Mouse (Mus musculus) liver, embryonic 13.5 days (tissue): Measurements from ENCODE around the gene P4hb. TPM values are rescaled to one million over a fixed set of nuclear protein-coding genes. Genes with fewer than 3 reads are reported as not detected.
A peak's percentile ranks its signal among the peaks of the same experiment; 100 is the strongest.

Experiments
- ATAC-seq: fragments of 200-750 bp; cut with Nextera tagmentation; 2 replicates; pipeline ENCODE4 v1.8.0; 2017; ENCODE audit warnings: low read depth, mild to moderate bottlenecking, moderate number of reproducible peaks, moderate library complexity
- DNase-seq: peaks from one replicate; pipeline ENCODE4 v3.0.0; 2022
- H3K27ac ChIP-seq: fragments of 300-500 bp; sonication (generic); 2 replicates; pipeline ENCODE4 v1.5.1; 2015; ENCODE audit warnings: moderate library complexity, mild to moderate bottlenecking, inconsistent platforms
- H3K27me3 ChIP-seq: fragments of 300-500 bp; sonication (generic); 2 replicates; pipeline ENCODE4 v1.6.1; 2015; ENCODE audit warnings: mild to moderate bottlenecking, inconsistent platforms
- H3K36me3 ChIP-seq: fragments of 300-500 bp; sonication (generic); 2 replicates; pipeline ENCODE4 v1.6.1; 2015; ENCODE audit warnings: mild to moderate bottlenecking, inconsistent platforms
- H3K4me1 ChIP-seq: fragments of 300-500 bp; sonication (generic); replicated peaks from 2 replicates; pipeline ENCODE4 v1.6.1; 2015; ENCODE audit warnings: inconsistent platforms
- H3K4me2 ChIP-seq: fragments of 300-500 bp; sonication (generic); 2 replicates; pipeline ENCODE4 v1.6.1; 2015; ENCODE audit warnings: inconsistent platforms, mild to moderate bottlenecking, moderate library complexity
- H3K4me3 ChIP-seq: fragments of 300-500 bp; sonication (generic); replicated peaks from 2 replicates; pipeline ENCODE4 v1.5.1; 2015; ENCODE audit warnings: mild to moderate bottlenecking, inconsistent platforms
- H3K9ac ChIP-seq: fragments of 300-500 bp; sonication (generic); 2 replicates; pipeline ENCODE4 v1.6.1; 2015; ENCODE audit warnings: mild to moderate bottlenecking, inconsistent platforms
- H3K9me3 ChIP-seq: fragments of 300-500 bp; sonication (generic); replicated peaks from 2 replicates; pipeline ENCODE4 v1.6.1; 2016; ENCODE audit warnings: inconsistent platforms
- WGBS: fragments of 180-500 bp; shearing (Covaris S2); methylation state at CpG from one replicate; pipeline ENCODE4 v1.1.7; 2015; ENCODE audit not compliant: insufficient replicate concordance; 5-methylcytosine and 5-hydroxymethylcytosine counted together
- polyA plus RNA-seq: library from polyadenylated mRNA; unstranded; fragments of >200 nt; fragmentation: Nextera tagmentation; extraction: Ambion mirVana; gene quantifications from 2 replicates; pipeline ENCODE4 v1.2.1, GENCODE M21; 2015

The P4hb gene
- polyA plus RNA-seq, 1 experiment from 2014 or later, result 403 TPM

GRCm38 (mm10) chr11:120579316-120580107, 6.5 kb upstream of the P4hb start:
- peak overlapping the region; percentile 87 for H3K4me3 ChIP-seq
- WGBS, result 56% methylated on average over 15 of the region's 15 CpGs
- peak overlapping the region; percentile 90 for H3K4me2 ChIP-seq
- peaks cover 72% of the 10 kb centered on the region for H3K4me1 ChIP-seq
- peak; percentile 63 for DNase-seq
- H3K36me3 ChIP-seq, result peaks cover 44% of the 10 kb centered on the region
- ATAC-seq, result no peak
- H3K27me3 ChIP-seq, result no peaks in the 10 kb centered on the region
- no peaks in the 10 kb centered on the region for H3K9me3 ChIP-seq
- H3K9ac ChIP-seq, result peak overlapping the region; percentile 91
- peak overlapping the region; percentile 83 for H3K27ac ChIP-seq

GRCm38 (mm10) chr11:120578694-120579243, 5.7 kb upstream of the P4hb start:
- H3K4me3 ChIP-seq, result no peak overlapping the region
- 86% methylated on average over 11 of the region's 11 CpGs for WGBS
- H3K4me1 ChIP-seq, result peaks cover 78% of the 10 kb centered on the region
- ATAC-seq, result no peak
- no peaks in the 10 kb centered on the region for H3K27me3 ChIP-seq
- H3K36me3 ChIP-seq, result peaks cover 36% of the 10 kb centered on the region
- 0 out of 2 replicates have a peak overlapping the region, but pooled peaks have one; percentile 18 for H3K27ac ChIP-seq
- H3K9ac ChIP-seq, result 0 out of 2 replicates have a peak overlapping the region, but pooled peaks have one; percentile 26
- no peak for DNase-seq
- H3K9me3 ChIP-seq, result no peaks in the 10 kb centered on the region
- H3K4me2 ChIP-seq, result no peak overlapping the region

GRCm38 (mm10) chr11:120578024-120578693, 5.1 kb upstream of the P4hb start:
- no peak for ATAC-seq
- no peak for DNase-seq
- Histone ChIP-seq H3K9ac (0 out of 2 replicates have a peak overlapping the region, but pooled peaks have one; percentile 26), H3K27ac (peak overlapping the region; percentile 80), H3K27me3 (no peaks in the 10 kb centered on the region), H3K4me2 (no peak overlapping the region), H3K4me1 (peaks cover 78% of the 10 kb centered on the region), H3K4me3 (no peak overlapping the region), H3K9me3 (no peaks in the 10 kb centered on the region), H3K36me3 (peaks cover 32% of the 10 kb centered on the region)
- 86% methylated on average over 10 of the region's 10 CpGs for WGBS

GRCm38 (mm10) chr11:120577211-120578023, 4.4 kb upstream of the P4hb start:
- H3K4me2 ChIP-seq, result no peak overlapping the region
- WGBS, result 72% methylated on average over 7 of the region's 7 CpGs
- H3K9ac ChIP-seq, result 0 out of 2 replicates have a peak overlapping the region, but pooled peaks have one; percentile 31
- H3K4me3 ChIP-seq, result no peak overlapping the region
- ATAC-seq (no peak), DNase-seq (no peak)
- no peaks in the 10 kb centered on the region for H3K9me3 ChIP-seq
- no peaks in the 10 kb centered on the region for H3K27me3 ChIP-seq
- peaks cover 76% of the 10 kb centered on the region for H3K4me1 ChIP-seq
- H3K36me3 ChIP-seq, result peaks cover 31% of the 10 kb centered on the region
- H3K27ac ChIP-seq, result peak overlapping the region; percentile 80

GRCm38 (mm10) chr11:120576365-120576981, 3.4 kb upstream of the P4hb start:
- no peak for ATAC-seq
- peaks cover 78% of the 10 kb centered on the region for H3K4me1 ChIP-seq
- no peaks in the 10 kb centered on the region for H3K27me3 ChIP-seq
- H3K4me3 ChIP-seq, result no peak overlapping the region
- H3K27ac ChIP-seq, result peak overlapping the region; percentile 80
- H3K36me3 ChIP-seq, result peaks cover 32% of the 10 kb centered on the region
- no peak overlapping the region for H3K4me2 ChIP-seq
- peak overlapping the region; percentile 31; the same call in 1 of the 2 replicates for H3K9ac ChIP-seq
- no peaks in the 10 kb centered on the region for H3K9me3 ChIP-seq
- DNase-seq, result no peak
- WGBS, result 82% methylated on average over 3 of the region's 3 CpGs

GRCm38 (mm10) chr11:120575940-120576339, 2.9 kb upstream of the P4hb start:
- H3K36me3 ChIP-seq, result peaks cover 37% of the 10 kb centered on the region
- H3K27me3 ChIP-seq, result no peaks in the 10 kb centered on the region
- H3K9me3 ChIP-seq, result no peaks in the 10 kb centered on the region
- peak overlapping the region; percentile 80 for H3K27ac ChIP-seq
- H3K4me2 ChIP-seq, result no peak overlapping the region
- no peak for ATAC-seq
- no peak for DNase-seq
- H3K4me3 ChIP-seq, result no peak overlapping the region
- H3K4me1 ChIP-seq, result peaks cover 83% of the 10 kb centered on the region
- no peak overlapping the region for H3K9ac ChIP-seq

- Histone ChIP-seq H3K27me3 (no peaks in the 10 kb centered on the region), H3K4me3 (peak overlapping the region; percentile 96), H3K4me2 (peak overlapping the region; percentile 93), H3K9me3 (no peaks in the 10 kb centered on the region), H3K27ac (peak overlapping the region; percentile 90), H3K9ac (peak overlapping the region; percentile 95), H3K36me3 (peaks cover 45% of the 10 kb centered on the region), H3K4me1 (peaks cover 84% of the 10 kb centered on the region)
- no peak for ATAC-seq
- no peak for DNase-seq
- 79% methylated on average over 2 of the region's 2 CpGs for WGBS
Measured at GRCm38 (mm10) chr11:120575046-120575445, 2.0 kb upstream of the P4hb start.

GRCm38 (mm10) chr11:120574278-120574600, 1.2 kb upstream of the P4hb start:
- H3K9ac ChIP-seq, result peak overlapping the region; percentile 95
- WGBS, result 38% methylated on average over 5 of the region's 5 CpGs
- peaks cover 79% of the 10 kb centered on the region for H3K4me1 ChIP-seq
- H3K27ac ChIP-seq, result peak overlapping the region; percentile 90
- no peaks in the 10 kb centered on the region for H3K9me3 ChIP-seq
- DNase-seq (no peak), ATAC-seq (no peak)
- peaks cover 43% of the 10 kb centered on the region for H3K36me3 ChIP-seq
- H3K4me3 ChIP-seq, result peak overlapping the region; percentile 96
- no peaks in the 10 kb centered on the region for H3K27me3 ChIP-seq
- peak overlapping the region; percentile 93 for H3K4me2 ChIP-seq

- no peaks in the 10 kb centered on the region for H3K9me3 ChIP-seq
- no peak for ATAC-seq
- H3K9ac ChIP-seq, result peak overlapping the region; percentile 95
- peak overlapping the region; percentile 93 for H3K4me2 ChIP-seq
- peaks cover 75% of the 10 kb centered on the region for H3K4me1 ChIP-seq
- H3K27me3 ChIP-seq, result no peaks in the 10 kb centered on the region
- peak; percentile 16 for DNase-seq
- peak overlapping the region; percentile 90 for H3K27ac ChIP-seq
- peaks cover 41% of the 10 kb centered on the region for H3K36me3 ChIP-seq
- WGBS, result under 1% methylated on average over 23 of the region's 23 CpGs
- peak overlapping the region; percentile 96 for H3K4me3 ChIP-seq
Measured at GRCm38 (mm10) chr11:120573585-120574277, 678 bp upstream of the P4hb start.

- Histone ChIP-seq H3K36me3 (peaks cover 41% of the 10 kb centered on the region), H3K9ac (peak overlapping the region; percentile 95), H3K27ac (peak overlapping the region; percentile 90), H3K27me3 (no peaks in the 10 kb centered on the region), H3K9me3 (no peaks in the 10 kb centered on the region), H3K4me1 (peaks cover 73% of the 10 kb centered on the region), H3K4me2 (peak overlapping the region; percentile 93), H3K4me3 (peak overlapping the region; percentile 96)
- peak; percentile 2 for ATAC-seq
- 0% methylated on average over 22 of the region's 24 CpGs for WGBS
- no peak for DNase-seq
Measured at GRCm38 (mm10) chr11:120572417-120572751, 669 bp downstream of the P4hb start.
